Mouse (Mus musculus): ENCODE measurements around the gene Klhl40. TPM values are rescaled to one million over a fixed set of nuclear protein-coding genes. Genes with fewer than 3 reads are reported as not detected.

Klhl40 gene
- total RNA-seq, 2 experiments from 2014 or later = 3.2 to 4.3 TPM

DNA sequence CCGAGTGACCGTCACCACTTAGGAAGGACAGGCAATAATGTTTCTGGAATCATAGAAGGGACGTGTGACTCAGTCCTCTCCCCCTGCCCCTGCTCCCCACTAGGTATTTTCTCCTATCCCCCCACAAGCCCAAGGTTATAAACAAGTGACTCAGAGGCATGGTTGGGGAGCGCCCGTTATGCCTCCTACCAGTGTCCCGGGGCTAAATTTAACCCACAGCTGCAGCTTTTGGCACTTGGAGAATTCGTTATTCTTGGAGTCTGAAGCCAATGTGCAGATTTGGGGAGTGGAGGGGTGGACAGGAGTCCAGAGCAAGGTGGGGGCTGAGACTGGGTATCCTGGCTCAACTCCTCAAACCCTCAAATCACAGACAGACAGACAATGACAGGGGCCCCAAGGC, 896 bp upstream of the Klhl40 start:
- no peak for DNase-seq (ENCODE audit: low spot score in 2 of 2)

DNA sequence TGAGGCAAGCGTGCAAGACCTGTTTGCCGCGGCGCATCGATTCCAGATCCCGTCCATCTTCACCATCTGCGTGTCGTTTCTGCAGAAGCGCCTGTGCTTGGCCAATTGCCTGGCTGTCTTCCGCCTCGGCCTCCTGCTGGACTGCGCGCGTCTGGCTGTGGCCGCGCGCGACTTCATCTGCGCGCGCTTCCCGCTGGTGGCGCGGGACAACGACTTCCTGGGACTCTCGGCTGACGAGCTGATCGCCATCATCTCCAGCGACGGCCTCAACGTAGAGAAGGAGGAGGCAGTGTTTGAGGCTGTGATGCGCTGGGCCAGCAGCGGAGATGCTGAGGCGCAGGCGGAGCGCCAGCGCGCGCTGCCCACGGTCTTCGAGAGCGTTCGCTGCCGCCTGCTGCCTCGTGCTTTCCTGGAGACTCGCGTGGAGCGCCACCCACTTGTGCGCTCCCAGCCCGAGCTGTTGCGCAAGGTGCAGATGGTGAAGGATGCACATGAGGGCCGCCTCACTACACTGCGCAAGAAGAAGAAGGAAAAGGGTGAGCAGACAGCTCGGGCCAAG, 738 bp downstream of the Klhl40 start:
- peak; percentile 59 to 73 for DNase-seq (ENCODE audit: low spot score in 2 of 2)

GRCm38 (mm10) chr9:121784801-121785200, 7.4 kb downstream of the Klhl40 start:
- no peak for DNase-seq (ENCODE audit: low spot score in 2 of 2)

- DNase-seq (ENCODE audit: low spot score in 2 of 2) = no peak
Observed at GRCm38 (mm10) chr9:121785261-121785660, 7.9 kb downstream of the Klhl40 start.

GRCm38 (mm10) chr9:121786359-121786758, 9.0 kb downstream of the Klhl40 start:
- no peak for DNase-seq (ENCODE audit: low spot score in 2 of 2)

DNA sequence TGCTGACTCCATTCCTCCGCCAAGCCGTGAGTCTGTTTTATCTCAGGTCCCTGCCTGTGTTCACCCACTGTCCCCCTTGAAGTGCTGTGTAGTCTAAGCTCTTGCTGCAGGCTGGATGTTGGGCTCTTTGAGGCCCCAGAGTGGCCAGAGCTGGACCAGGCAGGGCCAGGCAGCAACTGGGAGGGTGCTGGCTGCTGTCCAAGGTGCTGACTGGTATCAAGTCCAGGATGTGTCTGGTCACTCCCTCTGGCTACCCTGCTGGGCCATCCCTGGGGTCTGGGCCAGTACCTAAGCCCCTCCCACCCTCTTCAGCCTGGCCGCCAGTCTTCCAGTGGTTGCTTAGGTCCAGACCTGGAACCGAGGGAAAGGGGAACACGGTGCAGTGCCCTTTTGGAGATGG, 13.8 kb downstream of the Klhl40 start:
- DNase-seq (ENCODE audit: low spot score in 2 of 2) = no peak

DNA sequence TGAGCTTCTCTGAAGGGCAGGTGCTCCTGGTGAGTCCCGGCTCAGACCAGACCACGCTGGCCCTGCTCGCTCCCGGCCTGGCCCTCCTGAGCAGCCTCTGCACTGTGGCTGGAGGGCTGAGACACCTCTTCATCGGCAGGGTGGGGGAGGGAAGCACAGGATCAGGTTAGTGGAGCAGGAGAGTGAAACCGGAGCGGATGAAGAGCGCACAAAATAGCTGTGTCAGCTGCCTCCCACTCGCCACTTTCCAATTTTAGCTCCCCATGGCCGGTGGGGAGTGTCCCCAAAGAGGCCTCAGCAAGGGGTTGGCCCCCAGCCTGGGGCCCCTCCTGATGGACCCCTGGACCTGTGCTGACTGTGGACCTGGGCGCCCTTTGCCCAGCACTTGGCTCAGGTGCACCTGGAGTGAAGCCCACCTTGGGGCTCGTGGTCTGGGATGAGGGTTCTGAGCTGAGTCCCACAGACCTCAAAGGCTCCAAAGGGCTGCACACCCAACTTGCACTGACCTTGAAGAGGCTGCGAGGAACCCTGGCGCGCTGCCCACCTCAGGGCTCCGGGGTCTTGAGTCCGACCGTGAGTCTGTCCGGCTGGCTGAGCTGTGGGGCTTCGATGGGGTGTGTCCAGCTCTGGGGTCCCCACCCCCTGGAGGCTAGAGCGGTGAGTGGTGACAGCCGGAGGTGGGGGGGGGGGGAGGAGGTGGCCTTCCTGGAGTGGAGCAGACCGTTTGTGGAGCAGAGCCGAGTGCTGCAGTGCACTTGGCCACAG, 14.5 kb downstream of the Klhl40 start, which contains the start of gene Hhatl:
Gene Hhatl, minus strand, starts transcription at position 751 of the 765 bp plus-strand sequence.
- no peak for DNase-seq (ENCODE audit: low spot score in 2 of 2)

GRCm38 (mm10) chr9:121794972-121795539, 17.6 kb downstream of the Klhl40 start:
- DNase-seq (ENCODE audit: low spot score in 2 of 2) = no peak

- DNase-seq (ENCODE audit: low spot score in 2 of 2) = no peak
Observed at GRCm38 (mm10) chr9:121797722-121798121, 20.3 kb downstream of the Klhl40 start.

DNA sequence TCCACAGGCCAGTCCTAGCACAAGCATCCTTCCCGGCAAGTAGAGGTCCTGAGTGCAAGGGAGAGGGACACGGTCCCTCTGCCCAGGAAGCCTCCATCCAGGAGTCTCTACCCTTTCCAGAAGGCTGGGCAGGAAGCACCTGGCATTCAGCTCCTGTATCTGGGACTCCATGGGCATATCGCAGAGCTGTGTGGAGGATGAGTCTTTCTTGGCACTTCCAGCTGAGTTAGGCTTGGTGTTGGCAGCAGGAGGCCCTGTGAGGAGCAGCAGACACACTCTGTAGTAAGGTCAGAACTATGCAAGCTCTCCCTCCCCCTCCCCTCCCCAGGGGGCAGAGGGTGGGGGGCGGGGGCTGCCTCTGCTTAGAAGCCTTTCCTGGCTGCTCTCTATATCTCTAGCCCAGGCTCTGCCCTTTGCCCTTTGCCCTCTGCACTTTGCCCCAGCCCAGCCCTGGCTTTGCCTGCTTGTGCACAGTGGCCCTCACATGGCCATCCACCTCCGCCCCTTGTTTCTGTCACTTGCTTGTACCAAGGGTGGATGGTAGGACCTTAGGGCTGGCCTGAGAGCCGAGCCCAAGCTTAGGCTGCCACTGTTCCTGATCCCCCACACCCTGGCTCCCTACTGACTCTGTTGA, 21.6 kb downstream of the Klhl40 start:
- no peak for DNase-seq (ENCODE audit: low spot score in 2 of 2)

- no peak for DNase-seq (ENCODE audit: low spot score in 2 of 2)
Observed at GRCm38 (mm10) chr9:121802747-121803146, 25.3 kb downstream of the Klhl40 start.

DNA sequence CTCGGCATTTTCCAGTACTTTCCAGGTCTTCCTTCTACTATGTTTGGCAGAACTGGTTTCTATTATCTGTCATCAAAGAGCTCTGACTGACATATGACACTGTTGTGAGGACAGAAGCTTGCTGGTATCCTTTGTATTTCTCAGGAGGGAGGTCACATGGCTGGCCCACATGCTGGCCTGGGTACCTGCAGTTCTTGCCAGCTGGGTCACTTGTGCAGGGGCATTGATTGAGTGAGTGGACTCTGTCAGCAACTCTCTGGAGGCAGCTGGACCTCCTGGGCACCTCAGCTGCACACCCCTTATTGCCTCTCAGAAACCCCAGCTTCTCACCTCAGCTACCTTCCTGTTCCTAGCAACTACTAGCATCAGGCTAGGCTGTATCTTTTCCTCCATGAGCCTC, 30.1 kb downstream of the Klhl40 start:
- peak in 1 of 2 experiments; percentile 30 for DNase-seq (ENCODE audit: low spot score in 2 of 2)

GRCm38 (mm10) chr9:121807947-121808346, 30.5 kb downstream of the Klhl40 start:
- DNase-seq (ENCODE audit: low spot score in 2 of 2) = peak; percentile 49 to 53

GRCm38 (mm10) chr9:121808511-121808910, 31.1 kb downstream of the Klhl40 start:
- DNase-seq (ENCODE audit: low spot score in 2 of 2) = no peak

DNA sequence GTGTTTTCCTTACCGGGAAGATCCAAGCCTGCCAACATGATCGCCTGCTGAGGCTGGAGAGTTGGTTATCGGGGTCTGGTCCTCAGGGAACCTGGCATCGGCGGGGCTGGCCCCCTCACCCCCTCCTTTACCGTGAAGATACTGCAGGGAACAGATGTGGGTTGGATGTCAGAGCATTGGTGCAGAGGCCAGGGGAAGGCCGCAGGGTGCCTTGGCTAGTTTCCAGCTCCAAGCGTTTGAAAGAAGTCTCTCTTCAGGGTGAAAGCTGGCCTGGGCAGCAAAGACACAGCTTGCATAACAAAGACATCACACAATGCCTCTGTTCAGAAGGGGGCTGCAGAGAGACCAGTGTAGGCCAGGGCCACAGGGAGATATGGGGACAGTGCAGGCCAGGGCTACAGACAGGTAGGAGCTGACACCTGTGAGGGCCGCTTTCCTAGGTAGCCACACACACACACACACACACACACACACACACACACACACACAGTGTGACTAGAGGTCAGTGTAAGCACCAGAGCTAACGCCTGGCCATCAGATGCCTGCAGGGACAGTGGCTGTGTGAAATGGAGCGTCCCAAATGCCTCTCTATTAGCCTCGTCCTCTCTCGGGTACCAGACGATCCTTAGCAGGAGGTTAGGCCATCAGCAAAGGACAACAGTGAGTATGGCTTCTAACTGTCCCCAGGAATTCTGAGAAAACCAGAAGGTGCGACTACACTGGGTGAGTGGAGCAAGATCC, 32.8 kb downstream of the Klhl40 start:
- DNase-seq (ENCODE audit: low spot score in 2 of 2) = peak; percentile 69 to 79

- no peak for DNase-seq (ENCODE audit: low spot score in 2 of 2)
Observed at GRCm38 (mm10) chr9:121815183-121815582, 37.8 kb downstream of the Klhl40 start.

DNA sequence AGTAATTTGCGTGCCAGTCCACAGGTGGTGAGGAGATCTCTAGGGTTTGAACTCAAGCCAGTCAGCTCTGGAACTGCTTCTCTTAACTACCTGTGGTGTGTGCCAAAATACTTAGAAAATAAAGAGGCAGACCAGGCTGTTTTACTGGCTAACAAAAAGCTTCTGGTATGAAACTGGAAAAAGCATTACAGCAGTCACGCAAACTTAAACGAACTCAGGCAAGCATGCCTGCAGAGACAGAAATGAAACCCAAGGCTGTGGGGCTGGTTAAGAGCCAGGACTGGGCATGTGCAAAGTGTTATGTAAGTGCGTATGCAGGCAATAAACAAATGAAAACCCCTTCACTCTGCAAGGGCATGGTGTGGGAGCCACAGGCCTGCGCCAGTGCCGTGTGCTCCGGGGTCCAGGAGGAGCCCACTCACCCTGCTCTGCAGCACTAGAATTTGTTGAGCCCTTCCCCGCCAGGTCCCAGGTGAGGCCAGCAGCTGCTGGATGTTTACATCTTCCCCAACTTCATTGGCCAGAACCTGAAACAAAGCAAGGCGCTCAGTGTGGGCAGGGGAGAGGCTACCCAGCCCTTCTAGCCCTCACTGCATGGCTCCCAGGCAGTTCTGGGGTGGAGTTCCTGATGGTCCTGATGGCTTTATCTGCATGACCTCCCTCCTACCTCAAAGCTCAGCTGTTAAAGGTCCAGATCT, 41.8 kb downstream of the Klhl40 start:
- DNase-seq (ENCODE audit: low spot score in 2 of 2) = no peak

DNA sequence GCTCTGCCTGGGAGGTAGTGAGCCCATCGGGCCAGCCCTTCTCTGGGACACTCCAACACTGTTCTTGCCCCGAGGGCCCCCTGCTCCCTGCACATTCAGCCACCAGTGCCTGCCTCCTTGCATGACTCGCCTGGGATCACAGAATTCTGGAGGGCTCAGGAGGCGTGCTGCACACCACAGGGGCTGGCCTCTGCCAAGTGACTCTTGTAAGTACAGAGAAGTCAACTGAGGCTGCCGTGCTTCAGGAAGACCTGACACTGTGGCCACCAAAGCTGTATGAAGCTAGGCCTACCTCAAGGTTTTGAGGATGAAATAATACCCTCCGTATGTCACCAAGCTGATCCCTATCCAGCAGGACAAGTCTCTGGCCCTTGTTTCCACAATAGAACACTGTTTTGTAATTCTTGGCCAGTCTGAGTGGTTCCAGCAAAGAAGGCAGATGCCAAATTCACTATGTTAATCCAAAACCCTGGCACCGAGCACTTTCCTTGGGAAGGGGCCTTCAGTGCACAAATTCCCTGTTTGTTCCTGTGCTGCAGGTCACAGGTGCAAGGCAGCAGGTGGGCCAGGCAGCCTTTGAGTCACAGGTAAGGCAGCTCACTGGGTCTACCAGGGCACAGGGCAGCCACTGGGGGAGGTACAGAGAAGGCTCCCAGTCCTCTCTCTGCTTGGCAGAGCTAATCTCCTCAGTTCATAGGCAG, 42.5 kb downstream of the Klhl40 start:
- DNase-seq (ENCODE audit: low spot score in 2 of 2) = no peak

DNA sequence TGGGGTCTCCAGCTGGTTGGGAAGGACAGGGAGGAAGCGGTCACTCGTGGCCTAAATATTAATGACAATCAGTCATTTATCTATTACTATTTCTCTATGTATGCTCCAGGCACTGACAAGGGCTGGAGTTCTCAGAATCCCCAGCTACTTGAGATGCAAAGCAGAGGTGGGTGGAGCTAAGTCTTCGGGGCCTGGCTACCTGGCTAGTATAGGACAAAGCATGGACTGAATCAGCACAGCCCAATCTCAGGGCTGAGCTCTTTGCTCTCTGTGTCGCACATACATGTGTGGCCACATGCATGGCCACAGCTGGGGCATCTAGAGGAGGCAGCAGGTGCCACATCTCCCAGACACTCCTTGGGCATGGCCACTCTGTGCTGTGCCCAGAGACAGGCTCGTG, 43.4 kb downstream of the Klhl40 start:
- DNase-seq (ENCODE audit: low spot score in 2 of 2) = no peak

DNA sequence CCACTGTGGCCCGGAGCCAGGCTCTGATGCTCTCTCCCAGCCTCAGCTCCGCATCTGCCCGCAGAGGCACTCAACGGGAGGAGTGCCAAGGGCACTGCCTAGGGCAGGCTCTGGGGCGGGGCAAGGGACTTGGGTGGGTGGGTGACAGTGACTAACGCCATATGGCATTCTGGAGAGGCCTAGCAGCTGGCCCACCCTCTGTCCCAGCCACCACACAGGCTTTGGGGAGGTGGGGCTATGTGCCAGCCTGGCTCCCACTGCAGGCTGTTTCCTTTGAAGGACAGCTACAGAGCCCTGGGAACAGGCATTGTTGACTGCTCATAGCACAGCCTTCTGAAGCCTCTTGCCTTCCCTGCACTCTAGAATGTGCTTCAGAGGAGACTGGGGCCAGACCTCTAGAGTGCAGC, 45.2 kb downstream of the Klhl40 start:
- DNase-seq (ENCODE audit: low spot score in 2 of 2) = peak; percentile 64 to 72

Measured in layer of hippocampus, postnatal 14 days (tissue).